Comparison of ENCODE assay signal across 7 mouse cellular contexts in the genomic region with DNA sequence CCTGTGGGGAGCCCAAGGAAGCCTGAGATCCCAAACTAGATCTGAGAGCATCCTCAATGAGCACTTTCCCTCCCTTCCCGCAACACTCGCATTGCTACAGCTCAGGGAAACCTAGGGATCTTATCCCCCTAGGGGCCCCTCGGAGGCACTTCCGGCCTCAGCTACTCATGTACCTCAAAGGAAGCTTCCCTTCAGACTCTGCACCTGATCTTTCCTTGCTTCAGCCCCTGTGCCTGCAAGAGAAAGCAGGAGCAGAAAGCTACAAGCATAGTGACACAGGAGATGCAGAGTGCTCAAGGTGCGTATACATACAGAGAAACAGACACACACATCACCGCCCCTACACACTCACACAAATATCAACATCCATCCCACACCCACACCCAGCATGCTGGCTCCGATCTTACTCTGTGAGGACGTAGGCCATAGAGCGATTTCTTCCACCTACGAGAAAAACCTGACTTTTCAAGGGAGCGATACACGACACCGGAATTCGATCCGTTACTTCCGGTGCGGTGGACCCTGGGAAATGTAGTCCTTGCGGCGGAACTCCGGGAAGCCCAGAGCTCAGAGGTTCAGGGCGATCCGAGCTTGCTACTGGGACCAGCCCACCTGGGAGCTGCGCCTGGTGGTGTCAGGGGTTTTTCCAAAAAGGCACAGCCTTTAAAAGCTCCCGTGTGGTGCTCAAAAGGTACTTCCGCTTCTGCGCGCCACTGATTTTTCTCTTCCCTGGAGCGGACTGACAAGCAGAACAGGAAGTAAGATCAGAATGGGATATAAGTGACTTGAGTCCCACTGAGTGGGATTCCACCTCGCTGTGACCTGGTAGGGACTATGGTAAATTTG. TPM values are rescaled to one million over a fixed set of nuclear protein-coding genes. Genes with fewer than 3 reads are reported as not detected.
DNase-seq lines count a peak whose midpoint lies in the region; ATAC-seq lines count a peak whose summit lies in the region.

A gene (minus strand): TSS at position 489 of the 846 bp plus-strand sequence.

- no peaks in the 10 kb centered on the region for H3K27me3 ChIP-seq in intestine, embryonic 15.5 days (replicated peaks)
- no peaks in the 10 kb centered on the region for H3K27me3 ChIP-seq in midbrain, embryonic 10.5 days (ENCODE audit: low read depth, poor library complexity, severe bottlenecking)

- H3K4me2 ChIP-seq in intestine, embryonic 15.5 days (replicated peaks) = peak within 1 kb of the TSS; percentile 78

- intact Hi-C loops in gastrocnemius, postnatal 36 days (cut with DNase I) = no loop called here
- intact Hi-C loops in left cerebral cortex, postnatal 25 days (cut with DNase I) = no loop called here

- H3K9me3 ChIP-seq in intestine, embryonic 15.5 days = no peaks in the 10 kb centered on the region
- H3K9me3 ChIP-seq in midbrain, embryonic 10.5 days (replicated peaks) = peaks cover 33% of the 10 kb centered on the region

- H3K27ac ChIP-seq in intestine, embryonic 15.5 days = peak within 1 kb of the TSS; percentile 93
- peak within 1 kb of the TSS; percentile 86 for H3K27ac ChIP-seq in midbrain, embryonic 10.5 days (replicated peaks)

- H3K4me3 ChIP-seq in intestine, embryonic 15.5 days (replicated peaks) = peak within 1 kb of the TSS; percentile 74
- H3K4me3 ChIP-seq in midbrain, embryonic 10.5 days = peak within 1 kb of the TSS; percentile 87

- H3K9ac ChIP-seq in intestine, embryonic 15.5 days = peak within 1 kb of the TSS; percentile 79

- DNase-seq in adrenal gland, adult 2 months = peak; percentile 85
- peak; percentile 57 for DNase-seq in embryo, embryonic 11.5 days (ENCODE audit: low read depth, low spot score)
- DNase-seq in gastrocnemius, postnatal 36 days = peak; percentile 58 to 65
- peak; percentile 78 to 83 for DNase-seq in left cerebral cortex, postnatal 25 days (ENCODE audit: low spot score in 2 of 2)
- DNase-seq in midbrain, embryonic 10.5 days (ENCODE audit: low spot score) = peak; percentile 78
- peak; percentile 65 for DNase-seq in right cerebral cortex, postnatal 4 days

- WGBS in intestine, embryonic 15.5 days = under 1% methylated on average over 29 of the region's 29 CpGs
- under 1% methylated on average over 29 of the region's 29 CpGs for WGBS in midbrain, embryonic 10.5 days

- peak; percentile 96 for ATAC-seq in intestine, embryonic 15.5 days

- H3K36me3 ChIP-seq in intestine, embryonic 15.5 days = 0 out of 2 replicates have a peak, but pooled peaks cover 2% of the 10 kb centered on the region
- peaks cover 27% of the 10 kb centered on the region for H3K36me3 ChIP-seq in midbrain, embryonic 10.5 days

- peaks cover 7% of the 10 kb centered on the region for H3K4me1 ChIP-seq in intestine, embryonic 15.5 days (replicated peaks)
- peaks cover 13% of the 10 kb centered on the region for H3K4me1 ChIP-seq in midbrain, embryonic 10.5 days

RNA-seq across cellular contexts. Expression of the gene that starts here (rescaled TPM):
- total RNA-seq in adrenal gland, adult 2 months (2021) = 1 to 10 TPM; 9.4 to 9.5 TPM
- 0.36 and 0.55 TPM in 2 replicates for polyA plus RNA-seq in adrenal gland, adult 2 months (2012; rRNA removed)
- 1 to 10 TPM; 6.0 to 6.9 TPM for total RNA-seq in gastrocnemius, postnatal 36 days (2021)
- polyA plus RNA-seq in intestine, embryonic 15.5 days (2015; fragmentation: Nextera tagmentation; extraction: Ambion mirVana) = 13.7 and 14.4 TPM in 2 replicates
- total RNA-seq in left cerebral cortex, postnatal 25 days (2021) = 10 to 100 TPM; 21.0 to 21.1 TPM
- 22.4 and 23.8 TPM in 2 replicates for polyA plus RNA-seq in midbrain, embryonic 10.5 days (2016; fragmentation: Nextera tagmentation; extraction: Ambion mirVana)

Comparison
In these comparisons a context has a peak if more than half of its experiments do, and no peak if none do; other contexts are left out.
1. Peak in every context shown above with its lines: DNase-seq, ATAC-seq, H3K4me3 ChIP-seq and H3K27ac ChIP-seq.